Mouse (Mus musculus): ENCODE measurements at regions not wholly inside any gene's neighbourhood (a gene's known extent, or its start where the extent isn't known, plus 50 kb on each side); places are given as distances from the start of the nearest gene placed in this dataset.
"Not testable (repeated sequence)": the region's sequence is repeated elsewhere in the genome, so short reads cannot be mapped to it uniquely, and the experiment has no call there.

GRCm38 (mm10) chr14:53993427-53993826, 260.5 kb downstream of the Dad1 start:
- DNase-seq (ENCODE audit: low spot score), result no peak

DNA sequence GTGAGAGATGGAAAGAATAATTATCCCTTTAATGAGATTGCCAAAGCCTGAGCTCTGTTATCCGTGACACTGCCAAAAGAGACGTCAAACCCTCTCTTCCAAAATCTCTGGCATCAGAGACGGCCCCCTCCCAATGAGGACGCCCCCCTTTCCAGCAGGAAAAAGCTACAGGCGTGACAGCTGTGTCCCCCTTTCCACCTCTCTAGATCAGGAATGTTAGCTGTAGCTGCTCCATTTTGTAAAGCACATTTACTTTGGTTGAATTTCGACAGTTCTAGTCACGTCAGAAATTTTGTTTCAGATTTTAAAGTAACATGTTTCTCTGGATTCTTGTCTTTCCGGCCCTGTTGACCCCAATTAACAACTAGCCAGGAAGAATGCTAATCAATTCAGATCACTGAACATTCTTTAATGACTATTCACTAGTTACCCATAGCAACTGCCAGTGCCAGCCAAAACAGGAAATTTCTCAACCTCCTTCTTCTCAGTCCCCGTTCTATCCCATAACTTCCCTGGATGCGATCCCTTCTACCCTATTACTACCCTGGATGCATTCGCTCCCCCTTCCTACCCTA, 261.1 kb downstream of the Dad1 start:
- DNase-seq (ENCODE audit: low spot score), result peak; percentile 35

DNA sequence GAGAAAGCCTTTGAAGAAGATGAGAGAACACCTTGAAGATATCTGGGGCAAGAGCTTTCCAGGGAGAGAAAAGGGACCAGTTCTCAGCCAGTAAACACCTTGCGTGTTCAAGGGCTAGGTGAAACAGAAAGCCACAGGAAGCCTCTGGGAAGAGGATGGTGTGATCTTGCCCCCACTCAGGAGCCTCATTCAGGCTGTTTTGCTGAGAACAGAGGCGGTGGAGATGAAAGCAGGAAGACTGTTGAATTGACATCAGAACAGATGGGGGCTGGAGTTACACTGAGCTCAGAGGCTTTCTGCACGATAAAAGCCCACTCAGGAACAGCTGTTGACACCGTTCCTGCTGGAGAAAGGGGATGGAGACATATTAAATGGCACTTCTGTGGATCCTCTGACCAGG, 262.5 kb downstream of the Dad1 start:
- DNase-seq (ENCODE audit: low spot score), result peak; percentile 23

GRCm38 (mm10) chr14:53980771-53981170, 273.1 kb downstream of the Dad1 start:
- DNase-seq (ENCODE audit: low spot score), result no peak

DNA sequence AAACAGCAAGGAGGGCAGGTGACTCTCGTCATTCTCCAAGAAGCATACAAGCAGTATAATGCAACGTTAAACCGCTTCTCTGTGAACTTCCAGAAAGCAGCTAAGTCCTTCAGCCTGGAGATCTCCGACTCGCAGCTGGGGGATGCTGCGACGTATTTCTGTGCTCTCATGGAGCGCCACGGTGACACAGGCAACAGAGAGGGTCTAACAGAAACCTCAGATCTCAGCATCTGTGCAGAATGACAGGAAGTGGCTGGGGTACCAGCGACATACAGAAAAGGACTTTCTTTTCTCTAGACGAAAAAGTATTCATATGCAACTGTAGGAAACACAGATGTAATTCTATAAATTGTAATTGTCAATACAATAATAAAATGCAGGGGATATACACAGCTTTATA, 292.5 kb downstream of the Dad1 start:
- DNase-seq (ENCODE audit: low spot score), result not testable (repeated sequence)

GRCm38 (mm10) chr14:53960779-53961178, 293.1 kb downstream of the Dad1 start:
- no peak for DNase-seq (ENCODE audit: low spot score)

DNA sequence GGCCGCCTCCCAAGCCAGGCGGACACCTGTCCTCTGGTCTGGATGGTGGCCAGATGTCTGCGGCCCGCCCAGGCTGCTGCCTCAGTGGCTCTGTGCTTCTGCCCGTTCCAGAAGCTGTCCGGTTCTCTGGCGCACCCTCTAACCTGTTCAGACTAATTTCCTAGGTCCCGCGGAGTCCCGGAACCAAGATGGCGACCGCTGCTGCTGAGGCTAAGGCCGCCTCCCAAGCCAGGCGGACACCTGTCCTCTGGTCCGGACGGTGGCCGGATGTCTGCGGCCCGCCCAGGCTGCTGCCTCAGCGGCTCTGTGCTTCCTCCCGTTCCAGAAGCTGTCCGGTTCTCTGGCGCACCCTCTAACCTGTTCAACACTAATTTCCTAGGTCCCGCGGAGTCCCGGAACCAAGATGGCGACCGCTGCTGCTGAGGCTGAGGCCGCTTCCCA, 318.1 kb downstream of the Dad1 start:
- not testable (repeated sequence) for DNase-seq (ENCODE audit: low spot score)

- DNase-seq (ENCODE audit: low spot score), result not testable (repeated sequence)
Observed at GRCm38 (mm10) chr14:53935336-53935735, 318.6 kb downstream of the Dad1 start.

DNA sequence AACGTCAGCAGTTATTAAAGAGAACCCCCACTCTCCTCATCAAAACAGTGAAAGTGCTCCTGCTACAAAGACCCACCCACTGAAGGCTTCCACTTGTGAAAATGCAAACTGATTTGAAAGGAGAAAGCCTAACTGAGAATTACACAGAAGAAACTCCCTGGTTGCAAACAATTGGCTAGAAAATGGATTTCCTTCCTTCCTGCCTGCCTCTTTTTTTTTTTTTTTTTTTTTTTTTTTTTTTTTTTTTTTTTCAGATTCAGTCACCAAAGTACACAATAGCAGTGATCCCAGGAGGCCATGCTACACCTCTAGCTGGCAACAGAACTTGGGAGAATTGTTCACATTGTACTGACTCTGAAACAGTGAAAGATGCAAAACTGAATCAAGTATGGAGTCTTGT, 343.0 kb downstream of the Dad1 start:
- no peak for DNase-seq (ENCODE audit: low spot score)

DNA sequence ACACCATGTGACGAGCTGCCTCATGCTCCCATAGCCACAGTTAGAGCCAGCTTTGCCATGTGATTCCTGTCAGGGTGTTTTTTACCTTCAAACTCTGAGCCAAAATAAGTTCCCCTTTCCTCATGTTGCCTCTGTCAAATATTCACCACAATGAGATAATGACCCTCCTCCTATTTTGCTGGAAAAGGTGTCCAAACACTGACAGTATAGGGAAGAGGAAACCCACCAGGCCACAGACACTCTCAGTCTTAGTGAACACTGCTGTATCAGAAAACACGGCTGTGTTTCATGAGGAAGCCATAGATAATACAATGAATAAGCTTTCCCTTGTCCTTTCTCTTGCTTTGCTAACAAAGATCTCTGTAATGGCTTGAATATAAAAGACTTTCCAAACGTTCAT, 349.3 kb downstream of the Dad1 start:
- DNase-seq (ENCODE audit: low spot score), result no peak

- no peak for DNase-seq (ENCODE audit: low spot score)
Observed at GRCm38 (mm10) chr14:53901103-53901502, 352.8 kb downstream of the Dad1 start.

DNA sequence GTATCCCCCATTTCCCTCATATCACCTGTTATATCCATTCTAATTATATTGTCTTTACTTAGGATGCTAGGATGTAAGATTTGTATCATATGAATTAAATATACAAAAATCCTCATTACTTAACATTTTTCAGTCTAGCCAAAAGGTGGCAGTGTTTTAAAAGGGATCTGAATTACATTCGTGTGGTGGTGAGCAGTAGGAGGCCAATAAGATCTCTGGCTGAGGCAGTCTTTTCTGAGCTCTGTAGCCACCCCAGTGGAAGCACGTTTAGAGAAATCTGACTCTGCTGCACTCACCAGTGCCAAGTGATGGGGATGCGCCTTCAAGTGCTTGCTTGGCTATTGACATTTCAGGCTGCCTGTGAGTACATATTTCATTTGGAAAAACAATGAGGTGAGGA, 372.6 kb downstream of the Dad1 start:
- peak; percentile 43 for DNase-seq (ENCODE audit: low spot score)

- no peak for DNase-seq (ENCODE audit: low spot score)
Observed at GRCm38 (mm10) chr14:53876581-53876980, 377.3 kb downstream of the Dad1 start.

DNA sequence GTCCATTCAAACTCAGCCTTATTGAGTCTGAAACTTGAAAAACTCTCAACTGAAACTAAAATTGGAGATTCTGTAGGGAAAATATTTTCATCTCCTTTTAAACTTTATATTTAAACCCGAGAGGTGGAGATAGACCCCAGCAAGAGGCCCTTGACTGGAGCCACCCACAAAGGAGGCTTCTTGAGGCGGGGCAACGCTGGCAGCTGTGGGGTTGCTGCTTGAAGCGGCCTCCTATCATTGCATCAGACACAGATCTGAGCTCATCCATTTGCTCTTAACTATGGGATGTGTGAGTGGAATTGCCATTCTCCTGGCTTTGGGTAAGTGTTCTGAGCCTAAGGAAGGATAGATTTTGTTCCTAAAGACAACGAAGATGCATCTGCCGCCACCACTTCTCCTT, 378.2 kb downstream of the Dad1 start:
- DNase-seq (ENCODE audit: low spot score), result no peak

GRCm38 (mm10) chr14:53847049-53847448, 406.9 kb downstream of the Dad1 start:
- peak; percentile 60 for DNase-seq (ENCODE audit: low spot score)

DNA sequence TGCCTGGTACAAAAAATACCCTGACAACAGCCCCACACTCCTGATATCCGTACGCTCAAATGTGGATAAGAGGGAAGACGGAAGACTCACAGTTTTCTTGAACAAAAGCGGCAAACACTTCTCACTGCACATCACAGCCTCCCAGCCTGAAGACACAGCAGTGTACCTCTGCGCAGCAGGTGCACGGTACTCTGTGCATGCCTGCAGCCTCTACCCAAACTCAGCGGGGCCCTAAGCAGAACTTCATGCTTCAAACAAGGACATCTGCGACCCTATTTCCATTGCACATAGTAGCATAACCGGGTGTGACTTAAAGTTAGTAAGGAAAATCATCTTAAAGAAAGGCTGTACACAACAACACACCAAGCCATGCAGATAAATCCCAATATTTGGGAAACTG, 408.3 kb downstream of the Dad1 start:
- DNase-seq (ENCODE audit: low spot score), result no peak

DNA sequence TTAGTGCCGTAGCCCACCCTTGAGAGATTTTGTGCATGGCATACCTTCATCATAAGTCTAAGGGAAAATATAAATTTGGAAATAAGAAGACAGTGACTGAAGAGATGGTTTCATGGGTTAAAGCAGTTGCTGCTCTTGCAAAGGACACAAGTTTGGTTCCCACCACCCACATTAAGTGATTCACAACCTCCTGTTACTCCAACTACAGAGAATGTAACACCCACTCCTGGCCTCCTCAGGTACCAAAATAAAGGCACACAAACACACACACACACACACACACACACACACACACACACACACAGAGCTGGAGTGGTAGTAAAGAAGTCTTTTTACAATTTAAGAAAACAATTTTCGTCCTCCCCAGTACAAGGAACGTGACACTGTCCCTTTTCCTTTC, 421.4 kb downstream of the Dad1 start:
- DNase-seq (ENCODE audit: low spot score), result no peak

- no peak for DNase-seq (ENCODE audit: low spot score)
Observed at GRCm38 (mm10) chr14:53831651-53832050, 422.3 kb downstream of the Dad1 start.

GRCm38 (mm10) chr14:53830717-53831116, 423.2 kb downstream of the Dad1 start:
- no peak for DNase-seq (ENCODE audit: low spot score)

- DNase-seq (ENCODE audit: low spot score), result no peak
Observed at GRCm38 (mm10) chr14:53826782-53827181, 427.1 kb downstream of the Dad1 start.

- DNase-seq (ENCODE audit: low spot score), result peak; percentile 80
Observed at GRCm38 (mm10) chr14:53806231-53806630, 447.7 kb downstream of the Dad1 start.

DNA sequence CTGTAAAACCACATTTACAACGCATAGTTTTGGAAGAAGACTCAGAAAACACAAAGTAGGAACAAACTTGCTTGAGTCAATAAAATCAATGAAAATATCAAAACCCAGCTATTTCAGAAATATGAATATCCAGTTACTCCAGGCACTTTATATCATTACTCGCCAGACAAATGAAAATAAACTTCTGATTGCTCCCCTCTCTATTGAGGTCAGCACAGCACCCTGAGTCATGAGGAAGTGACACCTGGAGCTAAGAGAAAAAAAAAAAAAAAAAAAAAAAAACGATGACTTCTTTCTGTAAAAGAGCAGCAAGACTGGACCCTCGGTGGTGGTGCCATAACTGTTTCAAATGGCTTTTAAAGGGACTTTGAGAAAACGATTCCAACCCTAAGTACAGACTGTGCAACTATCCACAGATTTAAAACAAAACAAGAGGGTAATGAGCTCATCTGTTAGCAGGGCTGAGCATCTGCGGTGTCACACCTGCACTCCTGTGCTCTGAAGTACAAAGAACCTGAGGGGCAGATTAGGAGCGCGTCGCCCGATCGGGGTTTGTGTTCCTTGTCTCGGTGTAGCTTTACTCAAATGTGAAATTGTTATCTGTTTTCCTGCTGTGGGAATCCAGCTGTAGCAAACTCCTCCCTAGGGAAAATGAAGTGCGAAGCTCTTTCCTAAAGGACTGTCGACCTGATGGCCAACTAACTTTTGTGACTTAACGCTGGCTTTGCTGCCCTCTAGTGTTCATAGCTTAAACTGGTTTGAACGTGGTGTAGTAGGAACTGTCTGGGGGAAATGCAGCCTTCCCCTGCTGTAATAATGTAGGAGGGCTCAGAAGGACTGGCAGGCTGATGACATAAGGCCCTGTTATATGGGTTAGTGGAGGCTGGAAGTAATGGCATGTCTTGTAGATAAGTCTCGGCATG, 449.9 kb downstream of the Dad1 start:
- peak; percentile 92 for DNase-seq (ENCODE audit: low spot score)

DNA sequence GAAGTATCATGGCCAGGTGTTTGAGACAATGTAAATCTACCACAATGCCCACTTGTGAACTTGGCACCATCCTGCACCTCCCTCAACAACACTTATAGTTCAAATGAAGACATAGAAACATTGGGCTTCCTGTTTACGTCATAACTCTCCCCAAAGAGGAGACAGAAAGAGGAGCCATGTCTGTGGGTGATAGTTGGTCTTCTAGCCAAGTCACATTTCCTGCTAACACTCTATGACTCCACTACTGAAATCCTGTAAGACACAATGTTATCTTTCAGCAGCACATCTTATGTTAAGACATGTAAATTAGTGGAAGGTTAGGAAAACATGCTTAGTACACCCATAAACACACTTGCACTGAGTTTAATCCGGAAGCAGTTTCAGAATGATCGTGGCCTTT, 451.4 kb downstream of the Dad1 start:
- DNase-seq (ENCODE audit: low spot score), result no peak
